Mouse (Mus musculus): ENCODE results near the gene Sfta2. TPM values are rescaled to one million over a fixed set of nuclear protein-coding genes. Genes with fewer than 3 reads are reported as not detected.

The Sfta2 gene
- polyA plus RNA-seq (2015; fragmentation: Nextera tagmentation; extraction: Ambion mirVana) = not detected in 2 replicates

DNA sequence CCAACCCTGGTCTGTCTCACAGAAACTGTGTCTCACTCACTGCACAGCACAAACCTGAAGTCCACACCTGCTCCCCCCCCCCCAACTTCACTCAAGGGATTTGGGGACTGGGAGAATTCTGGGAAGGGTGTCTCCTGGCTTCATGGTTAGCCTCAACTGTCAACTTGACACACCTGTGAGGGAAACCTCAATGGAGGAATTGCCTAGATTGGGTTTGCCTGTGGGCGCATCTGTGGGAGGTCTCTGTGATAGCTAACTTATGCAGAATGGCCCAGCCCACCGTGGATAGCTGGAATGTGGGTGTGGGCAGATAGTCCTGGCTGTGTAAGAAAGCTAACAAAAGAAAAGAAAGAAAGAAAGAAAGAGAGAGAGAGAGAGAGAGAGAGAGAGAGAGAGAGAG lies at the start of gene Sfta2:
TSS of gene Sfta2 (plus strand) at position 301 of the 400 bp plus-strand sequence.

DNA sequence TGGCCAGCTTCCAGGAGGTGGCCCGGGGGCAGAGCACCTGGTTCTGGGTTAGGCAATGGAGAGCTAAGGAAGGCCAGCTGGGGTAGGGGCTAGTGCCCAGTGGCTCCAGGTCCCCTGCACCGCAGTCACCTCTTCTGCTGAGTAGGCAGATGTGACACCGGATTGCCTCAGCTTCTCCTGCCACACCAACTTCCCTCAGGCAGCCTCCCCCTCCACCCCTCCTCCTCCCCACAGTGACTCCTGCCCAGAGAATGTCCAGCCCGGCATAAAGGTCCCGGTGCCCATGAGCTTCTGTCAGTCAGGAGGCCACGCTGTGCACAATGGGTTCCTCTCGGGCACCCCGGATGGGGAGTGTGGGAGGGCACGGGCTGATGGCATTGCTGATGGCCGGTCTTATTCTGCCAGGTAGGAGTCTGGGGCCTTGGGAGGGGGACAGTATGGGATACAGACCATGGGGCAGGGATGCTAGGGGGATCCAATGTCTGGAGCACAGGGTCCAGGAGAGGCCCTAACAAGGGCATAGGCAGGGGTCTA lies 49.4 kb upstream of the Sfta2 start, which contains the start of gene Cdsn:
TSS of gene Cdsn (plus strand) at position 248 of the 534 bp plus-strand sequence.

GRCm38 (mm10) chr17:35567150-35567549 lies 34.2 kb upstream of the Sfta2 start, which contains the start of gene 2300002M23Rik:
Gene 2300002M23Rik (plus strand): TSS chr17:35567450.

GRCm38 (mm10) chr17:35626537-35626936 lies 25.2 kb downstream of the Sfta2 start, which contains the start of gene Gm9573:
Gene Gm9573 (minus strand): TSS chr17:35626637.

GRCm38 (mm10) chr17:35643609-35644236 lies 42.4 kb downstream of the Sfta2 start, which contains the start of gene Mucl3:
Gene Mucl3 (minus strand): TSS chr17:35643695.

GRCm38 (mm10) chr17:35667334-35668065 lies 66.2 kb downstream of the Sfta2 start, which contains the start of gene Vars2:
Gene Vars2 (minus strand): TSS chr17:35667592.

GRCm38 (mm10) chr17:35673416-35674035 lies 72.2 kb downstream of the Sfta2 start, which contains the start of gene Gtf2h4:
Gene Gtf2h4 (minus strand): TSS chr17:35673739.

Other genes with a start within 250 kb of the Sfta2 start
- gene H2-Q4, start 221.9 kb upstream of the Sfta2 start, polyA plus RNA-seq (2015; fragmentation: Nextera tagmentation; extraction: Ambion mirVana) = 0.97 and 1.9 TPM in 2 replicates
- gene H2-Q6, start 176.7 kb upstream of the Sfta2 start, polyA plus RNA-seq (2015; fragmentation: Nextera tagmentation; extraction: Ambion mirVana) = 0.92 and 1.9 TPM in 2 replicates
- 4.0 and 6.8 TPM in 2 replicates for gene H2-Q7, start 162.4 kb upstream of the Sfta2 start, polyA plus RNA-seq (2015; fragmentation: Nextera tagmentation; extraction: Ambion mirVana)
- gene H2-Q10, start 131.5 kb upstream of the Sfta2 start, polyA plus RNA-seq (2015; fragmentation: Nextera tagmentation; extraction: Ambion mirVana) = 0.56 and 0.66 TPM in 2 replicates
- gene Pou5f1, start 95.5 kb upstream of the Sfta2 start, polyA plus RNA-seq (2015; fragmentation: Nextera tagmentation; extraction: Ambion mirVana) = not detected in 2 replicates
- 10.5 and 11.8 TPM in 2 replicates for gene Tcf19, start 84.7 kb upstream of the Sfta2 start, polyA plus RNA-seq (2015; fragmentation: Nextera tagmentation; extraction: Ambion mirVana)
- gene Cchcr1, start 84.4 kb upstream of the Sfta2 start, polyA plus RNA-seq (2015; fragmentation: Nextera tagmentation; extraction: Ambion mirVana) = 2.6 and 3.4 TPM in 2 replicates
- gene Psors1c2, start 68.3 kb upstream of the Sfta2 start, polyA plus RNA-seq (2015; fragmentation: Nextera tagmentation; extraction: Ambion mirVana) = 0.28 and 0.44 TPM in 2 replicates
- gene Cdsn, start 49.4 kb upstream of the Sfta2 start, polyA plus RNA-seq (2015; fragmentation: Nextera tagmentation; extraction: Ambion mirVana) = 0.05 TPM in 1 of 2 replicates, not detected in the other
- gene 2300002M23Rik, start 34.1 kb upstream of the Sfta2 start, polyA plus RNA-seq (2015; fragmentation: Nextera tagmentation; extraction: Ambion mirVana) = not detected in 2 replicates
- not detected in 2 replicates for gene Gm9573, start 25.1 kb downstream of the Sfta2 start, polyA plus RNA-seq (2015; fragmentation: Nextera tagmentation; extraction: Ambion mirVana)
- gene Mucl3, start 42.1 kb downstream of the Sfta2 start, polyA plus RNA-seq (2015; fragmentation: Nextera tagmentation; extraction: Ambion mirVana) = 0.08 TPM in 1 of 2 replicates, not detected in the other
- 11.0 and 15.0 TPM in 2 replicates for gene Vars2, start 66.0 kb downstream of the Sfta2 start, polyA plus RNA-seq (2015; fragmentation: Nextera tagmentation; extraction: Ambion mirVana)
- gene Gtf2h4, start 72.2 kb downstream of the Sfta2 start, polyA plus RNA-seq (2015; fragmentation: Nextera tagmentation; extraction: Ambion mirVana) = 23.4 and 23.8 TPM in 2 replicates
- gene Ddr1, start 103.1 kb downstream of the Sfta2 start, polyA plus RNA-seq (2015; fragmentation: Nextera tagmentation; extraction: Ambion mirVana) = 66.1 and 70.3 TPM in 2 replicates
- gene Ier3, start 220.1 kb downstream of the Sfta2 start, polyA plus RNA-seq (2015; fragmentation: Nextera tagmentation; extraction: Ambion mirVana) = 24.1 and 25.1 TPM in 2 replicates
- 167 and 180 TPM in 2 replicates for gene Flot1, start 221.7 kb downstream of the Sfta2 start, polyA plus RNA-seq (2015; fragmentation: Nextera tagmentation; extraction: Ambion mirVana)
- 1,086 and 1,211 TPM in 2 replicates for gene Tubb5, start 236.8 kb downstream of the Sfta2 start, polyA plus RNA-seq (2015; fragmentation: Nextera tagmentation; extraction: Ambion mirVana)
- 3.8 and 4.1 TPM in 2 replicates for gene Mdc1, start 240.0 kb downstream of the Sfta2 start, polyA plus RNA-seq (2015; fragmentation: Nextera tagmentation; extraction: Ambion mirVana)

All from neural tube, postnatal 0 days (tissue).